Mouse (Mus musculus) common myeloid progenitor, adult 5-6 weeks (primary cell): ENCODE results near the gene Vdr. TPM values are rescaled to one million over a fixed set of nuclear protein-coding genes. Genes with fewer than 3 reads are reported as not detected.
"Not testable (repeated sequence)": the region's sequence is repeated elsewhere in the genome, so short reads cannot be mapped to it uniquely, and the experiment has no call there.

Experiments
- ATAC-seq: replicated peaks from 2 replicates; pipeline ENCODE4 v1.8.0; 2016; ENCODE audit warnings: low read depth, mild to moderate bottlenecking, moderate TSS enrichment, inconsistent platforms; ENCODE audit not compliant: poor library complexity, severe bottlenecking
- total RNA-seq: library from RNA; stranded (forward); fragments of 200-1000, 187-1606 nt; gene quantifications from 2 replicates; pipeline ENCODE4 v1.2.3, GENCODE M21; 2017

The Vdr gene
- total RNA-seq, 1 experiment from 2014 or later: 3.5 TPM

DNA sequence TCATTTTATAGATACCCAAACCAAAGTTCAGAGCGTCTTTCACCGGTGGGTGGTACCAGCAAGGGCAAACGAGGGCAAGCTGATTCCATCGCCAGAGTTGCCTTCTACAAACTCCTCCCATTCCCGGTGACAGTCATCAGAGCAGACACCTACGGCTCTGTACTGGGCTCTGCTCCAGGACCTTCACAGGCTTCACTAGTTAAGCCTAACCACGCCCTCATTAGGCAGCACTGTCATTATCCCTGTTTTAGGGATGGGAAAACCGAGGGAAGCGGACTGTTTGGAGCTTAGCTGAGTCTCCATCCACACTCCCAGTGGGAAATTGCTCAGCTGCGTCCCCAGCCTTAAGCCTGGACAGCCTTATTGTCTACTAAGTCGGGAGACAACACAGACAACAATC lies 20.4 kb downstream of the Vdr start:
- ATAC-seq: no peak

DNA sequence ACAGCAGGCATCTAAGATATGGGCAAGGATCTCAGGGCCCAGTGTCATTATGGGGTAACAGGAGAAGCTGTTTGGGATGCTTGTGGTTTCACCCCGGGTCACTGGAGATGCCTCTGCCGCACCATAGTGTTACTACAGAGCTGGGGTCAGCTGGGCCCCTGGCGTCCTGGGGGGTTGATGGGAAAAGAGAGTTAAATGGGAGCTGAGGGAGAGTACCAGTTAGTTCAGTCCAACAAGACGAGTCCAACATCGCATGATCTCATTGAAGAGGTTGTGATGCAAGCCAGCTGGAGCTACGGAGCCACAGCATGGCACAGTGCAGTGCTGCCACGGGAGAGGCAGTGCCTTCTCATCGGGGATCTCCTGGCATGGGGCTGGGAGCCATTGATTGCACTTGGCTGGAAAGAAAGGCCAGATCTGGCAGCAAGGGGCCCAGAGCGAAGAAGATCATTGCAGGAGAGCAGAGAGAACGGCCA lies 22.9 kb downstream of the Vdr start:
- no peak for ATAC-seq

DNA sequence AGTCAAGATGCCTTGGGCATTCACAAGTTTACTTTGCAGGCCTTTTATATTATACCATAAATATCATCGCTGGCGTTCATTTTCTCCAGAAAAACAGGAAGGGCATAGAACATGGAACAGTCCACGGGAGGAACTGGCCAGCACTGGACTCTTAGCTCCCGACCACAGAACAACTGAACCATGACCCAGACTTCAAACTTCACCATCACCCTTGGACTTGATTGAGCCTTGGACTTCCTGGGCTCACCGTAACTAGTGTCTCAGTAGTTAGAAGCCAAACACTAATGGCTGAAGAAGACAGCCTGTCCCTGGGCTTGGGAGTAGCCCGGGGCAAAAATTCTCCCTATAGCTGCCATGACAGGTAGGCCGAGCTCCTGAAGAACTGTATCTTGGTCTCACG lies 29.0 kb downstream of the Vdr start:
- no peak for ATAC-seq

DNA sequence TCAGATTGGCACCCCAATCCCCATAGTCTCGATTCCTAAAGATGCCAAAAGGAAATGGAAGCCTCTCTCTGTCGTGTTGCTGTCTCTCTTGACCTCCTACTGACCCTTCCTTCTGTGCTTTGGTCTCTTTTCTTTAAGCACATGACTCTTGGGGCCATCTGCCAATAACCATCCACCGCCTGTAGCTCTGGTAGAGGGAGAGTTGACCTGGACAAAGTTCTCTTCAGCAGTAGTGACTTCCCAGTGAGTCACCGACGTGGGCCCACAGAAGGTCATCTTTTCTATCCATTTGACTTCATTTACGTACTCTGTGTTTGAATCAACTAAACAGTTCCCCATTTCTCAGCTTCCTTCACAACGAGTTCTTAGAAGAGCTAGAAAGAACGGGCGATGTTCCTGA lies 30.0 kb downstream of the Vdr start:
- ATAC-seq: no peak

DNA sequence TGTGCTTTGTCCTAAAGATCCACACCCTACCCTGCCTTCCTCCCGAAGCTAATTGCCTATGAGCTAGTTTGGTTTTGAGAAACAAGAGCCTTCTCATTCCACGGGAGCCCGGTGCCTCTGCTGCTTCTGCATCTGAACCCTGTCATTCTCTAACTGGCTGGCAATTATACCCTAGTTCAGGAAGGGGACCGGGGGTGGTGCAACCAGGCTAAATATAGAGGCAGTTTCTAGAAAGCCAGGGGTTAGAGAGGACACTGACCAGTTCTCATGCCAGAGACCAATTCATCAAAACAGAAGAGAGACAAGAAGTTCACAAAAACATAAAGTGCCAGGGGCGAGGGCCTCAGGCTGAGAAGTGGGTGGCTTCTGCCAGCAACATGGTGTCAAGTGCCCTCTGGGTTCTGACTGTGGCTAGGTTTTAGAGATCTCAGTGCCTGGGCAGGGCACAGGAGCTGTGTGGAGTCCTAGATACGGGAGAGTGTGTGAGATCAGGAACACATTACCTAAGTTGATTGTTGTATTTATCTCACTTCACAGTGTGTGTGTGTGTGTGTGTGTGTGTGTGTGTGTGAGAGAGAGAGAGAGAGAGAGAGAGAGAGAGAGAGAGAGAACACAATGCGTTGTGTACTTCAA lies 31.6 kb downstream of the Vdr start:
- no peak for ATAC-seq

DNA sequence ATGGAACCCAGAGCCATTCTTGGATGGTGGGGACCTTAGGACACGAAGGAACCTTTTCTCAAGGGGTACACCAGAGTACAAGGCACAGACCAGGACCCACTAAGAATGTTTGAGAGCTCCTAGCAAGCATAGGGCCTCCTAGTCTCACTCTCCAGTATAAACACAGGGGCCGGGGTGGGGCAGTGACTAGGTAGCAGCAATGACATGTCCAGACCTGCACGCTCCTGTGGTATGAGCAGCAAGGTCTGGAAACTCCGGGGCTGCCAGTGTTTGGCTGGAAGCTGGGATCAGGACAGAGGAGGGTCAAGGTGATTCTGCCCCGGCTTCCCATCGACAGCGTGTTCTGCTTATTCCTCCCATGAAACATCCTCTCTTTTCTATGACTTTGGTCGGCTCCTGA lies 34.6 kb downstream of the Vdr start:
- no peak for ATAC-seq

DNA sequence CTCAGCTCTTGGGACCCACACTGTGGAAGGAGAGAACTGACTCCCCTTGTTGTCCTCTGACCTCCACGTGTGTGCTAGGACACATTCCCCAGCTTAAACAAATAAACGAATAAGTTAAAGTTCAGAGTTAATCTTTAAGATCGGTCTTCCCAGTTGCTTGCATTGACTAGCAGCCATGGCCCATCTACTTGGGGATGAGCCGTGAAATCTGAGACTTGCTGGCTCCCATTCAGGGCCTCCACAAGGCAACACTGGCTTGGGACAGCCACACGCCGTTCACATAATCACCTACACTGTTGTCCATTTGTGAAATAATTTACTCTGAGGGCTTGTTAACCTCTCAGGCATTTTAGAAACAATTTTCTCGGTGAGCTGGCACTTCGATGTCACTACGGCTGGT lies 36.7 kb downstream of the Vdr start:
- ATAC-seq: no peak

DNA sequence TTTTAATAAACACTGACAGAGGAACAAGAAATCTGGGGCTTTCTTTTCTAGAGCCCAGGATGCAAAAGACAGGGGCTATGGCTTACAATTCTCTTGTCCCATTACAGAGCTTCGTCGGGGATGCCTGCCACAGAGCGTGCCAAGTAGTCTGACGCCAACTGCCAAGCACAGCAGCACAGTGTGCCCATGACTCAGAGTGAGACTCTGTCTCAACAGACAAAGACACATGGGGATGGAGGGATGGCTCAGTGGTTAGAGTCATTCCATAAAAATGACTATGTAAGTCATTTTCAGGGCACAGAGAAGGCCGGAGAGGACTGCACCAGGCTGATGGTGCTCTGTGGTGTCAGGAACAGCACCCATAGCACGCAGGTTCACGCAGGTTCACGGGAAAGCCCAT lies 38.3 kb downstream of the Vdr start:
- no peak for ATAC-seq

DNA sequence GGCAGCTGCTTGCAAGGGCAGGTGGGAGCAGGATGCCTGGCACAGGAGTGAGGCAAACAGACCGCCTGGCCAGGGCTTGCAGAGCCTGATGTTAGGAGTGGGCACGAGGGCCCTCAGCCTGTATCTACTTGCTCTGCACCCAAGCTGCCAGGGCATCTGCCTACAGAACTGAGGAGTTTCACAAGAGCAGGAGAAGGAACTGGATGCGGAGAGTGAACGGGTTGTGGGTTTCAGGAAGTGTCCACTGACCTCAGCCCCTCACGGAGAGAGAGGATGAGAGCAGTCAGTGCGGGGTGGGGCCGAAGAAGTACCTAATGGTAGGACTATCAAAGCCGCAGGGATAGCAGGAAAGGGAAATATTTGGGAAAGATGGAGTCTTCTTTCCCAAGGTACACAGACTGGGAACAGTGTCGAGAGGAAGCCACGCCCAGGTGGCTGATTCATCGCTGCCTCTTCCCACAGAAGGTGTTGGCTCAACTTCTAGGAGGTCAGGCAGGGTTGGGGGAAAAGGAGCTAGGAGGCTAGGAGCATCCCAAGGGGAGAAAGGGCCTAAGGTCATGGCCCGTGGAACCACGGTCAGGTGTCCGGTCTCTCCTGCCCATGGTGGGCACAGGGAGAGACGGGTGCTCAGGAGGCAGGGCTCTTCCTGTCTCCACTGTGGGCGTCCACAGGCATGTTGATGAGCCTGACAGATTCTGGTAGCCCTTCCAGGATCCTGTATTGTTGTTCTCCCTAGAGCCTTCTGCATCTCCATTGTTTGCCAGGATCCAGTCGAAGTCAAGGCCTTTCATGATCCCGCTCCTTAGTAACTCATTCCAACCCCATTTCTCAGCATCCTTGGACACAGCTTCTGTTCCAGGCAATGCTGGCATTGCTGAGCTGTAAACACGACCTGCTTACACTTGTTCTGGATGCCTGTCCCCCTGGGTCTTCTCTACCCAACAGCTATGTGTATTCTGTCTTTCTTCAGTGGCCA lies 39.1 kb downstream of the Vdr start:
- ATAC-seq: peak; percentile 41

DNA sequence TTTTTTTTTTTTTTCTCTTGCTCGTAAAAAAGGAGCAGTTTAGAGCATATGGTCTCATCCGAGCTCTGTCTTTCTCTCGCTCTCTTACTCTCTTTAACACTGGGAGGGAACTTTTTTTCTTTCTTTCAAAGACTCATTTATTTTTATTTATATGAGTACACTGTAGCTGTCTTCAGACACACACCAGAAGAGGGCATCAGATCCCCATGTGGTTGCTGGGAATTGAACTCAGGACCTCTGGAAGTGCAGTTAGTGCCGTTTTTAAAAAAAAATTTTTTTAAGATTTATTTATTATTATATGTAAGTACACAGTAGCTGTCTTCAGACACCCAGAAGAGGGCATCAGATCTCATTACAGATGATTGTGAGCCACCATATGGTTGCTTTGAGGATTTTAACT lies 40.3 kb downstream of the Vdr start:
- not testable (repeated sequence) for ATAC-seq

DNA sequence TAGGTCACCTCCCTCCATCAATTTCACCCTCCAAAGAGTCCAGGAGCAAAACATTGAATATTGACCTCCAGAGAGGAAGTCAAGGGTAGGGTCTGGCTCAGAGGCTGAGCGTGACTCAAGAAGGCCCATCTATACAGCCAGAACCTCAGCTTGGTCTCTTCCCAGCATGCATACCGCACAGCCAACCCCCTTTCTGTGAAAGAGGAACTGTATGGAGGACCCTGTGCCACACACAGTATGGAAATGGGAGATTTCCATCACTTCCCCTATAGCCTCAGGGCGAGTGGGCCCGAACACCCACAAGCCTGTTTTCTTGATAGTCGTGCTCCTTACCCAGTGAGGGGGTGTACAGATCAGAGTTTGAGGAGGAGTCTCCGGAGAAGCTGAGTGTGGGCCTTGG lies 41.4 kb downstream of the Vdr start:
- ATAC-seq: peak; percentile 63

DNA sequence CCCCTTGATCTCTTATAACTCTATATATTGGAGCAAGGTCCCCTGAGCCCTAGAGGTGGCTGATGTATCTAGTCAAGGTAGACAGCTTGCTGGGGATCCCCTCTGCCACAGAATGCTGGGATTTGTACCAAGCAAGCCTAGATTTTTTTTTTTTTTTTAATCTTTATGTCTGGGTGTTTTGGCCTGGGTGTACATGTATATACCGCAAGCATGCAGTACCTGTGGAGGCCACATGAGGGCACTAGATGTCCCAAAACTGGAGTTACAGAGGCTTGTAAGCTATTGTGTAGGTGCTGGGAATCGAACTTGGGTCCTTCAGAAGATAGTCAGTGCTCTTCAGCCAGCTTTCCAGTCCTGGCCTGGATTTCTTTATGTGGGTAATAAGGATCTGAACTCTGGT lies 44.4 kb downstream of the Vdr start:
- ATAC-seq: no peak

- peak; percentile 43 for ATAC-seq
Measured at GRCm38 (mm10) chr15:97865175-97865574, 45.3 kb downstream of the Vdr start.

GRCm38 (mm10) chr15:97864361-97865045 lies 45.9 kb downstream of the Vdr start:
- ATAC-seq: no peak

DNA sequence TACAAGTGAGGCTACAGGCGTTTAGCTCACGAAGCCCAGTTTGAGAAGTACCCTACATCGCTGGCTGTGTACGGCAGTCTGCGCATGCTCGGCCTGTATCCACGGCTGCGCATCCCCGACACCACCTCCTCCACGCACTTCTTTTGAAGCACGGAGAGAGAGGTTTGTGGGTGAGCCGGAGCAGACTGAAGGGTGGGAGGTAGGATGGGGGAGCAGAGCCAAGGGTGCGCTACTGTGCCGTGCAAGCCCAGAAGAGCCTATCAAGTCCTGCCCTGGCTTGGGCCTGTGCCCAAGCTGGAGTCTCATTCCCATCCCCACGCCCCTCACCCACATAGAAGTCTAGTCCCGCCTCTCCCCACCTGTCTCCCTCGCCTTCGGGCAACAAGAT lies 46.9 kb downstream of the Vdr start:
- no peak for ATAC-seq

GRCm38 (mm10) chr15:97862881-97863493 lies 47.4 kb downstream of the Vdr start:
- ATAC-seq: no peak

- no peak for ATAC-seq
Measured at GRCm38 (mm10) chr15:97860353-97860752, 50.1 kb downstream of the Vdr start.

DNA sequence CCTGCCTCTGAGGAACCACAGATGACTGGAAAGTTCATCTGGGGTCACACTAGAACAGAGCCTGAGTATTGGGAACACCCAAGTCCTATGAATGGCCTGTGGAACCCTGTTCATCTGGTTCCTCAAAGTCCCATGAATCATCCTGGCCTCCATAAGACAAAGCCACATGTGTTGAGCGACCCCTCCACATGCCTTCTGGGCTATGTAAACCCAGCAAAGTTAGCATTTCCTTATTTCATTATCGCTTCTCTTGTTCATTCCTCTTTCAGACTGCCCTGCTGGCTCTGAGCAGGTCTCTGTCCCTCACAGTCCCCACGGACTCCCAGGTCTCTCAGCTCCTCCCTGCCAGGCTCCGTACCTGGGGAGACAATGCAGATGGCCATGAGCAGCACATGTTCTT lies 52.0 kb downstream of the Vdr start:
- no peak for ATAC-seq

- no peak for ATAC-seq
Measured at GRCm38 (mm10) chr15:97854551-97854950, 55.9 kb downstream of the Vdr start.

- 0 out of 2 replicates have a peak, but pooled peaks have one; percentile 11 for ATAC-seq
Measured at GRCm38 (mm10) chr15:97854059-97854458, 56.4 kb downstream of the Vdr start.
